Mouse (Mus musculus): ENCODE measurements around the gene Iqcc. TPM values are rescaled to one million over a fixed set of nuclear protein-coding genes. Genes with fewer than 3 reads are reported as not detected.

Iqcc gene
- polyA plus RNA-seq, 1 experiment from 2014 or later: 15.8 TPM

GRCm38 (mm10) chr4:129645204-129645603 lies 26.3 kb upstream of the Iqcc start:
- peaks cover 16% of the 10 kb centered on the region for H3K36me3 ChIP-seq (ENCODE audit: control insufficient read depth, insufficient read depth, low read length)

GRCm38 (mm10) chr4:129641756-129642155 lies 22.9 kb upstream of the Iqcc start:
- WGBS: 36% methylated on average over 5 of the region's 5 CpGs
- Histone ChIP-seq H3K36me3 (ENCODE audit: control insufficient read depth, insufficient read depth, low read length) (peaks cover 6% of the 10 kb centered on the region), H3K9me3 (ENCODE audit: control insufficient read depth, low read length) (no peaks in the 10 kb centered on the region), H3K4me2 (replicated peaks; ENCODE audit: low read depth) (peak overlapping the region; percentile 55), H3K4me3 (ENCODE audit: low read depth, low read length) (0 out of 2 replicates have a peak overlapping the region, but pooled peaks have one; percentile 62), H3K9ac (ENCODE audit: low read length) (0 out of 2 replicates have a peak overlapping the region, but pooled peaks have one; percentile 18), H3K27ac (replicated peaks) (0 out of 2 replicates have a peak overlapping the region, but pooled peaks have one; percentile 8), H3K27me3 (ENCODE audit: control insufficient read depth, insufficient read depth, low read length) (no peaks in the 10 kb centered on the region), H3K4me1 (replicated peaks; ENCODE audit: control insufficient read depth, insufficient read depth) (peaks cover 6% of the 10 kb centered on the region; the same call in 1 of the 2 replicates)
- no peak for DNase-seq (ENCODE audit: low spot score)
- no peak for ATAC-seq (ENCODE audit: low FRiP score, low TSS enrichment)
- TF ChIP-seq EP300 (optimal IDR thresholded peaks at IDR 0.05) (no peak), CTCF (IDR thresholded peaks at IDR 0.05; ENCODE audit: low read depth) (no peak)

More at GRCm38 (mm10) chr4:129645204-129645603, 26.3 kb upstream of the Iqcc start:
- no peak for TF ChIP-seq CTCF (IDR thresholded peaks at IDR 0.05; ENCODE audit: low read depth)
- no peak for TF ChIP-seq EP300 (optimal IDR thresholded peaks at IDR 0.05)
- Histone ChIP-seq H3K4me1 (replicated peaks; ENCODE audit: control insufficient read depth, insufficient read depth) (no peaks in the 10 kb centered on the region), H3K27me3 (ENCODE audit: control insufficient read depth, insufficient read depth, low read length) (no peaks in the 10 kb centered on the region), H3K4me3 (ENCODE audit: low read depth, low read length) (no peak overlapping the region), H3K9ac (ENCODE audit: low read length) (no peak overlapping the region), H3K9me3 (ENCODE audit: control insufficient read depth, low read length) (no peaks in the 10 kb centered on the region), H3K4me2 (replicated peaks; ENCODE audit: low read depth) (no peak overlapping the region), H3K27ac (replicated peaks) (no peak overlapping the region)
- ATAC-seq (ENCODE audit: low FRiP score, low TSS enrichment) (no peak), DNase-seq (ENCODE audit: low spot score) (no peak)
- 86% methylated on average over 6 of the region's 6 CpGs for WGBS

GRCm38 (mm10) chr4:129640638-129641467 lies 22.0 kb upstream of the Iqcc start, which contains the start of gene Txlna:
Gene Txlna (minus strand): TSS chr4:129641065.
- Histone ChIP-seq H3K27ac (replicated peaks) (peak within 1 kb of the TSS; percentile 75), H3K9ac (ENCODE audit: low read length) (peak within 1 kb of the TSS; percentile 53), H3K36me3 (ENCODE audit: control insufficient read depth, insufficient read depth, low read length) (peaks cover 6% of the 10 kb centered on the region), H3K4me2 (replicated peaks; ENCODE audit: low read depth) (peak within 1 kb of the TSS; percentile 55), H3K4me3 (ENCODE audit: low read depth, low read length) (peak within 1 kb of the TSS; percentile 62), H3K9me3 (ENCODE audit: control insufficient read depth, low read length) (no peaks in the 10 kb centered on the region), H3K4me1 (replicated peaks; ENCODE audit: control insufficient read depth, insufficient read depth) (peaks cover 6% of the 10 kb centered on the region; the same call in 1 of the 2 replicates), H3K27me3 (ENCODE audit: control insufficient read depth, insufficient read depth, low read length) (no peaks in the 10 kb centered on the region)
- ATAC-seq (ENCODE audit: low FRiP score, low TSS enrichment) (peak; percentile 95), DNase-seq (ENCODE audit: low spot score) (peak; percentile 97)
- under 1% methylated on average over 60 of the region's 60 CpGs for WGBS
- TF ChIP-seq CTCF (IDR thresholded peaks at IDR 0.05; ENCODE audit: low read depth): no peak; the same call in none of the 2 replicates
- TF ChIP-seq EP300 (optimal IDR thresholded peaks at IDR 0.05): no peak

- H3K4me2 ChIP-seq (replicated peaks; ENCODE audit: low read depth): peak overlapping the region; percentile 55
- no peaks in the 10 kb centered on the region for H3K9me3 ChIP-seq (ENCODE audit: control insufficient read depth, low read length)
- 0% methylated on average over 17 of the region's 17 CpGs for WGBS
- peak; percentile 51 for DNase-seq (ENCODE audit: low spot score)
- H3K27ac ChIP-seq (replicated peaks): peak overlapping the region; percentile 75
- TF ChIP-seq CTCF (IDR thresholded peaks at IDR 0.05; ENCODE audit: low read depth): no peak
- TF ChIP-seq EP300 (optimal IDR thresholded peaks at IDR 0.05): peak; percentile 58
- ATAC-seq (ENCODE audit: low FRiP score, low TSS enrichment): peak; percentile 21; the same call in 1 of the 2 replicates
- H3K4me3 ChIP-seq (ENCODE audit: low read depth, low read length): peak overlapping the region; percentile 62
- peaks cover 6% of the 10 kb centered on the region for H3K36me3 ChIP-seq (ENCODE audit: control insufficient read depth, insufficient read depth, low read length)
- peaks cover 6% of the 10 kb centered on the region; the same call in 1 of the 2 replicates for H3K4me1 ChIP-seq (replicated peaks; ENCODE audit: control insufficient read depth, insufficient read depth)
- H3K27me3 ChIP-seq (ENCODE audit: control insufficient read depth, insufficient read depth, low read length): no peaks in the 10 kb centered on the region
- H3K9ac ChIP-seq (ENCODE audit: low read length): peak overlapping the region; percentile 53
Measured at GRCm38 (mm10) chr4:129640101-129640637, 21.3 kb upstream of the Iqcc start.

GRCm38 (mm10) chr4:129639221-129639620 lies 20.3 kb upstream of the Iqcc start:
- H3K4me3 ChIP-seq (ENCODE audit: low read depth, low read length): peak overlapping the region; percentile 62
- peaks cover 6% of the 10 kb centered on the region; the same call in 1 of the 2 replicates for H3K4me1 ChIP-seq (replicated peaks; ENCODE audit: control insufficient read depth, insufficient read depth)
- 80% methylated on average over 15 of the region's 15 CpGs for WGBS
- no peak overlapping the region for H3K9ac ChIP-seq (ENCODE audit: low read length)
- DNase-seq (ENCODE audit: low spot score): no peak
- H3K36me3 ChIP-seq (ENCODE audit: control insufficient read depth, insufficient read depth, low read length): peaks cover 11% of the 10 kb centered on the region
- ATAC-seq (ENCODE audit: low FRiP score, low TSS enrichment): no peak
- no peaks in the 10 kb centered on the region for H3K27me3 ChIP-seq (ENCODE audit: control insufficient read depth, insufficient read depth, low read length)
- TF ChIP-seq CTCF (IDR thresholded peaks at IDR 0.05; ENCODE audit: low read depth): no peak
- no peak for TF ChIP-seq EP300 (optimal IDR thresholded peaks at IDR 0.05)
- no peak overlapping the region for H3K27ac ChIP-seq (replicated peaks)
- H3K9me3 ChIP-seq (ENCODE audit: control insufficient read depth, low read length): no peaks in the 10 kb centered on the region
- H3K4me2 ChIP-seq (replicated peaks; ENCODE audit: low read depth): peak overlapping the region; percentile 55
